ENCODE assay signal across 8 mouse cellular contexts in the genomic region with DNA sequence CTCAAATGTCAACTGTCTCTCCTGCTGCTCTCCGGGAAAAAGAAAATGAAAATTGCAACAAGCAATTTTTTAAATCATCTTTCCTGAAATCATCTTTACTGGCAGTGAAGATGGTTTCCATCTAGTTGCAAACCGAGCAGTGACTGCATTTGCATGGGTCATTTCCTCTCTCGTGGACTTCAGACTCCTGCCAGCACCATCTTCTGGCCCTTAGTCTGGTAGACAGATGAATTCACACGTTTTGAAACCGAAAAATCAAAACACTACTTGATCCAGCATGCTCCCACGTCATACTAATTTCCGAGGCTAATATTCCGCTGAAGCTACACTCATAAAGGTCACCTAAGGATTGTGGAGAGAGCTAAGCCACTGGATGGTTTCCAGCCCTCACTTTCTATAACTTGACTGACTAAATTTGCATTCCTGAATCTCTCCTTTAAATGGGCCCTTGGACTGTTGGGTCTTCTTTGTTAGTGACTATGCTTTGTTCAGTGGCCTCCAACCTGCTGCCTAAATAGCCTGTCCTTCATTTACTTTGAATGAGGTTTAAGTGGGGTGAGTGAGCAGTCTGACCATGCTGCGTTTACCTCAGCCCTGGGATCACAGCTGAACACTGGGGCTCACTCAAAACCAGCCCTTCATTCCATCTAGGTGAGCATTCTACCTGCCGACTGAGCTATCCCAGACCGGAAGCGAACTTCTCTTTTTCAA. TPM values are rescaled to one million over a fixed set of nuclear protein-coding genes. Genes with fewer than 3 reads are reported as not detected.
DNase-seq lines count a peak whose midpoint lies in the region; ATAC-seq lines count a peak whose summit lies in the region.

No protein-coding gene starts in this region.

- no peak for ATAC-seq in kidney, embryonic 14.5 days (ENCODE audit: low FRiP score, low TSS enrichment)
- no peak for ATAC-seq in midbrain, embryonic 11.5 days (ENCODE audit: low FRiP score)
- ATAC-seq in erythroblast, adult 5-6 weeks (replicated peaks; ENCODE audit: low FRiP score, poor library complexity, severe bottlenecking) = no peak

- DNase-seq in 416B (ENCODE audit: low read depth) (peak; percentile 45), MN1 (ENCODE audit: low spot score) (peak; percentile 7)
- DNase-seq in heart, adult 9 months (ENCODE audit: low spot score in 2 of 2) = peak; percentile 23 to 29
- no peak for DNase-seq in midbrain, embryonic 11.5 days (ENCODE audit: low spot score, missing footprints)
- DNase-seq in left cerebral cortex, adult 18-20 months (ENCODE audit: low spot score in 2 of 2) = no peak
- DNase-seq in spleen, postnatal 36 days (ENCODE audit: low spot score in 2 of 2) = no peak

- H3K4me3 ChIP-seq in kidney, embryonic 14.5 days (ENCODE audit: low read length) = peak overlapping the region; percentile 79
- H3K4me3 ChIP-seq in midbrain, embryonic 11.5 days (ENCODE audit: low read depth, low read length) = peak overlapping the region; percentile 75

- H3K27ac ChIP-seq in kidney, embryonic 14.5 days (ENCODE audit: low read depth, low read length) = peak overlapping the region; percentile 10; the same call in 1 of the 2 replicates
- no peak overlapping the region for H3K27ac ChIP-seq in midbrain, embryonic 11.5 days (ENCODE audit: low read depth, low read length)

- H3K9ac ChIP-seq in kidney, embryonic 14.5 days (ENCODE audit: low read depth, low read length) = peak overlapping the region; percentile 79; the same call in 1 of the 2 replicates
- H3K9ac ChIP-seq in midbrain, embryonic 11.5 days (ENCODE audit: low read length) = peak overlapping the region; percentile 85

- H3K4me2 ChIP-seq in kidney, embryonic 14.5 days (replicated peaks; ENCODE audit: low read depth, low read length) = peak overlapping the region; percentile 97
- H3K4me2 ChIP-seq in midbrain, embryonic 11.5 days = peak overlapping the region; percentile 96

- no peaks in the 10 kb centered on the region for H3K4me1 ChIP-seq in kidney, embryonic 14.5 days (ENCODE audit: control insufficient read depth, insufficient read depth, low read length)
- peaks cover 10% of the 10 kb centered on the region for H3K4me1 ChIP-seq in midbrain, embryonic 11.5 days (ENCODE audit: control insufficient read depth, insufficient read depth, low read length)

- no peaks in the 10 kb centered on the region for H3K36me3 ChIP-seq in kidney, embryonic 14.5 days (ENCODE audit: control insufficient read depth, insufficient read depth, low read length)
- H3K36me3 ChIP-seq in midbrain, embryonic 11.5 days (ENCODE audit: control insufficient read depth, insufficient read depth, low read length) = no peaks in the 10 kb centered on the region

- no peaks in the 10 kb centered on the region for H3K27me3 ChIP-seq in kidney, embryonic 14.5 days (ENCODE audit: control insufficient read depth, insufficient read depth, low read length)
- peaks cover 6% of the 10 kb centered on the region; the same call in 1 of the 2 replicates for H3K27me3 ChIP-seq in midbrain, embryonic 11.5 days (ENCODE audit: control insufficient read depth, insufficient read depth, low read length)

- 25% methylated on average over 12 of the region's 12 CpGs for WGBS in kidney, embryonic 14.5 days
- WGBS in midbrain, embryonic 11.5 days = 16% methylated on average over 12 of the region's 12 CpGs

- no peaks in the 10 kb centered on the region for H3K9me3 ChIP-seq in kidney, embryonic 14.5 days (ENCODE audit: control insufficient read depth, low read length)
- no peaks in the 10 kb centered on the region for H3K9me3 ChIP-seq in midbrain, embryonic 11.5 days (ENCODE audit: control insufficient read depth, low read length)

RNA-seq across cellular contexts. Expression of a gene that starts 0.9 kb away (rescaled TPM):
- 2.6 and 3.2 TPM in 2 replicates for polyA plus RNA-seq in kidney, embryonic 14.5 days (2014; fragmentation: Nextera tagmentation; extraction: Ambion mirVana)
- polyA plus RNA-seq in midbrain, embryonic 11.5 days (2014; fragmentation: Nextera tagmentation; extraction: Ambion mirVana) = 1.7 and 1.8 TPM in 2 replicates
- total RNA-seq in left cerebral cortex, adult 18-20 months (2021) = 10 to 100 TPM; 67.8 to 71.2 TPM
- total RNA-seq in erythroblast, adult 5-6 weeks (2015; ENCODE audit: low replicate concordance) = 0.58 and 1.7 TPM in 2 replicates
- 0.77 and 1.4 TPM in 2 replicates for total RNA-seq in erythroblast, adult 5-6 weeks (2017; ENCODE audit: low replicate concordance)

Comparison
In these comparisons a context has a peak if more than half of its experiments do, and no peak if none do; other contexts are left out.
1. DNase-seq: peak in 416B (single experiment), MN1 (single experiment) and heart, adult 9 months (2 of 2); none in midbrain, embryonic 11.5 days (single experiment), left cerebral cortex, adult 18-20 months (0 of 2) and spleen, postnatal 36 days (0 of 2).
2. RNA of a gene that starts 0.9 kb away (total RNA-seq): 67.8 to 71.2 TPM in left cerebral cortex, adult 18-20 months; 0.58 to 1.7 TPM in erythroblast, adult 5-6 weeks; every median in the first group is over 10 times any median in the second.